Comparison of ENCODE assay signal across 26 mouse cellular contexts in genomic region chr10:14132937-14133336, GRCm38 (mm10).
DNase-seq lines count a peak whose midpoint lies in the region; ATAC-seq and TF ChIP-seq lines count a peak whose summit lies in the region.
"Had no signal": no experiment of that assay in that cellular context is flagged by ENCODE, and none has a peak within 500 bp of the region (broad histone marks: within the 10 kb centered on the region; RNA-seq: fewer than 3 reads in every experiment).

No protein-coding gene starts in this region.

- ATAC-seq in granulocyte monocyte progenitor cell, adult 5-6 weeks (replicated peaks; ENCODE audit: poor library complexity, severe bottlenecking), result peak; percentile 94
- ATAC-seq in megakaryocyte progenitor cell, adult 5-6 weeks (replicated peaks; ENCODE audit: poor library complexity), result peak; percentile 86
- ATAC-seq: activated CD4-positive, CD25-positive, alpha-beta regulatory T cell, adult 4 months; forebrain, embryonic 15.5 days; hindbrain, embryonic 16.5 days had no signal

- H3K4me3 ChIP-seq in left cerebral cortex, adult 2 months, result no peak overlapping the region
- H3K4me3 ChIP-seq: embryonic facial prominence, embryonic 10.5 days; embryonic facial prominence, embryonic 13.5 days; erythroblast, embryonic 14.5 days; forebrain, embryonic 12.5 days; forebrain, embryonic 15.5 days; heart, embryonic 12.5 days; heart, embryonic 15.5 days; hindbrain, embryonic 10.5 days; hindbrain, embryonic 13.5 days had no signal

- intact Hi-C loops in left cerebral cortex, adult 2 months (cut with DNase I), result loop anchor here (10.0 kb wide), 2 partner anchors 262 to 568 kb away; no protein-coding TSS in a partner anchor
- intact Hi-C loops in left cerebral cortex, postnatal 25 days (cut with DNase I), result loop anchor here (5.0 kb wide), 3 partner anchors 64 to 189 kb away; partner anchors contain the start of gene Hivep2

- DNase-seq in left cerebral cortex, adult 2 months (ENCODE audit: extremely low spot score in 1 of 2, low spot score in 2 of 2), result no peak
- DNase-seq in left cerebral cortex, postnatal 25 days (ENCODE audit: low spot score in 2 of 2), result no peak
- no peak for DNase-seq in ovary, postnatal 10 days (ENCODE audit: low spot score)
- no peak for DNase-seq in lung, postnatal 10 days
- DNase-seq: adrenal gland, postnatal 10 days; adrenal gland, postnatal 36 days; cerebellum, adult 18-20 months; cerebellum, adult 9-10 months; cerebellum, postnatal 25 days; embryo, embryonic 11 days; gastrocnemius, postnatal 25 days; heart, postnatal 10 days; heart, postnatal 36 days had no signal

- TF ChIP-seq CTCF in left cerebral cortex, adult 2 months (IDR thresholded peaks at IDR 0.05), result no peak

- H3K27ac ChIP-seq in left cerebral cortex, adult 2 months, result peak overlapping the region; percentile 24; the same call in 1 of the 2 replicates
- H3K27ac ChIP-seq: embryonic facial prominence, embryonic 10.5 days; forebrain, embryonic 12.5 days; forebrain, embryonic 15.5 days; heart, embryonic 15.5 days; hindbrain, embryonic 10.5 days; hindbrain, embryonic 13.5 days had no signal
